Mouse (Mus musculus): ENCODE measurements around the gene Kcnn1.

Gene Kcnn1

GRCm38 (mm10) chr8:70868559-70869198 is 5.6 kb upstream of the Kcnn1 start:
- DNase-seq (ENCODE audit: low read depth, low spot score), result no peak

- DNase-seq (ENCODE audit: low read depth, low spot score), result no peak
Observed at GRCm38 (mm10) chr8:70866566-70866965, 3.5 kb upstream of the Kcnn1 start.

GRCm38 (mm10) chr8:70866001-70866520 is 3.0 kb upstream of the Kcnn1 start:
- no peak for DNase-seq (ENCODE audit: low read depth, low spot score)

GRCm38 (mm10) chr8:70865350-70866000 is 2.4 kb upstream of the Kcnn1 start:
- peak; percentile 99 for DNase-seq (ENCODE audit: low read depth, low spot score)

- DNase-seq (ENCODE audit: low read depth, low spot score), result no peak
Observed at GRCm38 (mm10) chr8:70864712-70865221, 1.7 kb upstream of the Kcnn1 start.

- DNase-seq (ENCODE audit: low read depth, low spot score), result no peak
Observed at GRCm38 (mm10) chr8:70863956-70864711, 1.1 kb upstream of the Kcnn1 start.

- no peak for DNase-seq (ENCODE audit: low read depth, low spot score)
Observed at GRCm38 (mm10) chr8:70857516-70857915, 5.5 kb downstream of the Kcnn1 start.

- peak; percentile 70 for DNase-seq (ENCODE audit: low read depth, low spot score)
Observed at GRCm38 (mm10) chr8:70856541-70857197, 6.4 kb downstream of the Kcnn1 start.

GRCm38 (mm10) chr8:70856028-70856427 is 7.0 kb downstream of the Kcnn1 start:
- DNase-seq (ENCODE audit: low read depth, low spot score), result no peak

GRCm38 (mm10) chr8:70853863-70854262 is 9.2 kb downstream of the Kcnn1 start:
- DNase-seq (ENCODE audit: low read depth, low spot score), result no peak

- DNase-seq (ENCODE audit: low read depth, low spot score), result no peak
Observed at GRCm38 (mm10) chr8:70852595-70853231, 10.3 kb downstream of the Kcnn1 start.

- no peak for DNase-seq (ENCODE audit: low read depth, low spot score)
Observed at GRCm38 (mm10) chr8:70851837-70852236, 11.2 kb downstream of the Kcnn1 start.

- DNase-seq (ENCODE audit: low read depth, low spot score), result no peak
Observed at GRCm38 (mm10) chr8:70850947-70851346, 12.1 kb downstream of the Kcnn1 start.

- no peak for DNase-seq (ENCODE audit: low read depth, low spot score)
Observed at GRCm38 (mm10) chr8:70850132-70850845, 12.8 kb downstream of the Kcnn1 start.

GRCm38 (mm10) chr8:70849333-70849990 is 13.6 kb downstream of the Kcnn1 start:
- peak; percentile 82 for DNase-seq (ENCODE audit: low read depth, low spot score)

- DNase-seq (ENCODE audit: low read depth, low spot score), result no peak
Observed at GRCm38 (mm10) chr8:70846371-70847154, 16.5 kb downstream of the Kcnn1 start.

GRCm38 (mm10) chr8:70845108-70845507 is 17.9 kb downstream of the Kcnn1 start:
- no peak for DNase-seq (ENCODE audit: low read depth, low spot score)

GRCm38 (mm10) chr8:70844523-70844922 is 18.5 kb downstream of the Kcnn1 start:
- DNase-seq (ENCODE audit: low read depth, low spot score), result peak; percentile 76

- no peak for DNase-seq (ENCODE audit: low read depth, low spot score)
Observed at GRCm38 (mm10) chr8:70843941-70844340, 19.1 kb downstream of the Kcnn1 start.
